Mouse (Mus musculus): ENCODE measurements at regions not wholly inside any gene's neighbourhood (a gene's known extent, or its start where the extent isn't known, plus 50 kb on each side); places are given as distances from the start of the nearest gene placed in this dataset.

GRCm38 (mm10) chr1:184333086-184333485, 299.0 kb upstream of the 1700056E22Rik start:
- H3K4me3 ChIP-seq = no peak overlapping the region
- WGBS = 82% methylated on average over 5 of the region's 5 CpGs
- DNase-seq (ENCODE audit: low spot score) = no peak
- no peaks in the 10 kb centered on the region for H3K36me3 ChIP-seq (replicated peaks)
- peaks cover 21% of the 10 kb centered on the region for H3K4me1 ChIP-seq
- H3K9me3 ChIP-seq = no peaks in the 10 kb centered on the region
- H3K27me3 ChIP-seq (replicated peaks; ENCODE audit: low read depth, poor library complexity, severe bottlenecking) = no peaks in the 10 kb centered on the region
- no peak overlapping the region for H3K27ac ChIP-seq (replicated peaks)

DNA sequence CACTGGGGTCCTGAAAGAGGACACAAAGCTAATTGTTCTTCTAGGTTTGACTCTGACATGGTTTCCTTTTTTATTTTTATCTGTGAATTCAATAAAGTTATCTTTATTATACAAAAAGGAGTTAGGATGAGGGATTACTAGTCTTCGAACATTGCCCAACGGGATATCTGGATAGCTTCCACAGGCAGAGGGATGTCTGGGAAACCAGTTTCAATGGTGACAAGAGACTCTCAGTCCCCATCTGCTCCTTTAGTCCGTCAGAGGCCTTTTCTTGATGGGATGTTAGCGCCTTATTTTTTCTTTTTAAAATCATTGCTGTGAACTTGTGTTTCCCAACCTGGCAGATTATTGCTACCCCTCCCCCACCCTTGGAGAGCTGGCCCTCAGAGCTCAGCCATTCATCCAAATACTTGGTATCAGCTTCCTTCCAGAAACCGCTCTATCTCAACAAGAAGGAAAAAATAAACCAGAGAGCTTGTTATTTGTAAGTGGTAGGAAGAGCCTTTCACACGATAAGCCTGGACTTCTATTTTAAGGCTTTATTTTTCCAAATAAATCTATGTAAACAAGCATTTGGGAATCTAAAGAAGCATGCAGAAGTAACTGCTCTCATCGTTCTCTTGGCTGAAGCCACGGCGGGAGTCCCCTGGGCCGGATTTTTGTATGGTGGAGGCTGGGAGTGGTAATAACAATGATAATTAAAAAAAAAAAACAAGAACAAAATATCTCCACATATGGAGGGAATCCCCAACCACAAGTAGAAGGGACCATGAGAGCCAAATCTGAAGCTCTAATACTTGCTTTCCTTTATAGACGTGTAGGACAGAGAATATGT, 296.6 kb upstream of the 1700056E22Rik start:
- Histone ChIP-seq H3K9me3 (no peaks in the 10 kb centered on the region), H3K27ac (replicated peaks) (no peak overlapping the region)

GRCm38 (mm10) chr1:184326191-184326590, 292.1 kb upstream of the 1700056E22Rik start:
- H3K27ac ChIP-seq (replicated peaks) = no peak overlapping the region
- H3K36me3 ChIP-seq (replicated peaks) = no peaks in the 10 kb centered on the region
- no peak for DNase-seq (ENCODE audit: low spot score)
- H3K4me1 ChIP-seq = peaks cover 10% of the 10 kb centered on the region
- no peak overlapping the region for H3K4me3 ChIP-seq
- H3K27me3 ChIP-seq (replicated peaks; ENCODE audit: low read depth, poor library complexity, severe bottlenecking) = no peaks in the 10 kb centered on the region
- H3K9me3 ChIP-seq = no peaks in the 10 kb centered on the region
- WGBS = 90% methylated on average over 3 of the region's 3 CpGs

More for the DNA sequence above, 296.6 kb upstream of the 1700056E22Rik start:
- no peaks in the 10 kb centered on the region for H3K36me3 ChIP-seq (replicated peaks)
- DNase-seq (ENCODE audit: low spot score) = no peak
- H3K4me3 ChIP-seq = no peak overlapping the region
- no peaks in the 10 kb centered on the region for H3K27me3 ChIP-seq (replicated peaks; ENCODE audit: low read depth, poor library complexity, severe bottlenecking)
- WGBS = 84% methylated on average over 11 of the region's 11 CpGs
- peaks cover 25% of the 10 kb centered on the region for H3K4me1 ChIP-seq

GRCm38 (mm10) chr1:184324234-184324633, 290.1 kb upstream of the 1700056E22Rik start:
- H3K9me3 ChIP-seq = no peaks in the 10 kb centered on the region
- H3K4me1 ChIP-seq = peaks cover 18% of the 10 kb centered on the region
- DNase-seq (ENCODE audit: low spot score) = no peak
- H3K36me3 ChIP-seq (replicated peaks) = no peaks in the 10 kb centered on the region
- H3K4me3 ChIP-seq = no peak overlapping the region
- 82% methylated on average over 2 of the region's 2 CpGs for WGBS
- H3K27me3 ChIP-seq (replicated peaks; ENCODE audit: low read depth, poor library complexity, severe bottlenecking) = no peaks in the 10 kb centered on the region
- no peak overlapping the region for H3K27ac ChIP-seq (replicated peaks)

DNA sequence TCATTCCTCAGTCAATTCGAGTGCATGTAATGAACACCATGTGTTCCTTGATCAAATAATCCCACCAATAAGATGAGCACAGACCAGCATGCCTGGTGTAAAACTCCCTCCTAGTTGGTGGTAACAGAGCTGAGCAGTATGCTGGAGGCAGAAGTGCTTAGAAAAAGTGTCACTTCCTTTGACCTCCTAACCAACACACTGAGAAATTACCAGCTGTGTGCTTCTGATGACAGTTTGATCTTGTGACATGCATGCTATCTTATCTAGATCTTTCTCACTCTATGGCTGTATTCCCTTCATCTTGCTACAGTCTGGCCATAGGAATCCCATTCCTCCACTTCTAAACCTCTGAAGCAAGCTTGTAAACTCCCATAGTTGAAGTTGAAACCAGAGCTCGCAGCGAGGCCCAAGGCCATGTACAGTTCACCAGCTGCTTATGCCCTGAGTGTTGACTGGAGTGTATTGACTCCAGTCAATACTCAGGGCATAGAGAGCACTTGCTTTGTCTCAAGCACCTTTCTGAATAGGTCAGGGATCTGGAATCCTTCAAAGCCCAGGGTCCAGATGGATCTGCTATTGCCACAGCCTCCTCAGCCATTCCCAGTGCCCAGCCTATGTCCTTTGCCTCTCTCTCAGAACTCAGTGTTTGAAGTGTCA, 286.5 kb upstream of the 1700056E22Rik start:
- 73% methylated on average over 3 of the region's 3 CpGs for WGBS
- no peaks in the 10 kb centered on the region for H3K27me3 ChIP-seq (replicated peaks; ENCODE audit: low read depth, poor library complexity, severe bottlenecking)
- H3K4me1 ChIP-seq = peaks cover 8% of the 10 kb centered on the region; the same call in 1 of the 2 replicates
- H3K36me3 ChIP-seq (replicated peaks) = no peaks in the 10 kb centered on the region
- no peak overlapping the region for H3K4me3 ChIP-seq
- H3K9me3 ChIP-seq = no peaks in the 10 kb centered on the region
- H3K27ac ChIP-seq (replicated peaks) = no peak overlapping the region
- no peak for DNase-seq (ENCODE audit: low spot score)

GRCm38 (mm10) chr1:184310185-184310815, 276.2 kb upstream of the 1700056E22Rik start:
- Histone ChIP-seq H3K27ac (replicated peaks) (no peak overlapping the region), H3K4me1 (0 out of 2 replicates have a peak, but pooled peaks cover 5% of the 10 kb centered on the region), H3K9me3 (no peaks in the 10 kb centered on the region), H3K4me3 (no peak overlapping the region), H3K36me3 (replicated peaks) (no peaks in the 10 kb centered on the region), H3K27me3 (replicated peaks; ENCODE audit: low read depth, poor library complexity, severe bottlenecking) (no peaks in the 10 kb centered on the region)
- 90% methylated on average over 19 of the region's 19 CpGs for WGBS
- no peak for DNase-seq (ENCODE audit: low spot score)

GRCm38 (mm10) chr1:184304813-184305212, 270.7 kb upstream of the 1700056E22Rik start:
- Histone ChIP-seq H3K4me1 (0 out of 2 replicates have a peak, but pooled peaks cover 5% of the 10 kb centered on the region), H3K9me3 (no peaks in the 10 kb centered on the region), H3K4me3 (no peak overlapping the region), H3K36me3 (replicated peaks) (no peaks in the 10 kb centered on the region), H3K27ac (replicated peaks) (no peak overlapping the region), H3K27me3 (replicated peaks; ENCODE audit: low read depth, poor library complexity, severe bottlenecking) (no peaks in the 10 kb centered on the region)
- 87% methylated on average over 4 of the region's 4 CpGs for WGBS
- no peak for DNase-seq (ENCODE audit: low spot score)

DNA sequence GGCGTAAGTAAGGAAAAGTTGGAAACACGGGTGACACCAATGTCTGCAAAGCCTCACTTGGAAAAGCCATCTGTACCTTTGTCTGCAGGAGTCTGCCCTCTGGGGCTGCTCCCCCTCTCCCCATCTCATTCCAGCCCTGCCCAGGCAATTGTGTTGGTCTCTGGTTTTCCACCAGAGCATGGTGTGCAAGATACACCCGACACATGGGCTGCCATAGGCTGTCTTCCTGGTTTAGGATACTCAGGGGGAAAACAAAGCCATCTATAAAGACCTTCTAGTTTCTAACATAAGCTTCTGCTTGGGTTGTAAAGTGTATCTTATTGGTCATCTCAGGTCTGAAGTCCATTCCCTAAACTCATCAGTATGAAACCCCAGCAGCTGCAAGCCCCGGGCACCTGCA, 270.1 kb upstream of the 1700056E22Rik start:
- Histone ChIP-seq H3K9me3 (no peaks in the 10 kb centered on the region), H3K27me3 (replicated peaks; ENCODE audit: low read depth, poor library complexity, severe bottlenecking) (no peaks in the 10 kb centered on the region)
- 91% methylated on average over 4 of the region's 4 CpGs for WGBS

GRCm38 (mm10) chr1:184298701-184299100, 264.6 kb upstream of the 1700056E22Rik start:
- H3K27me3 ChIP-seq (replicated peaks; ENCODE audit: low read depth, poor library complexity, severe bottlenecking) = no peaks in the 10 kb centered on the region
- no peaks in the 10 kb centered on the region for H3K9me3 ChIP-seq
- H3K4me1 ChIP-seq = no peaks in the 10 kb centered on the region
- 30% methylated on average over 1 of the region's 1 CpGs for WGBS
- H3K27ac ChIP-seq (replicated peaks) = no peak overlapping the region
- no peak overlapping the region for H3K4me3 ChIP-seq
- no peak for DNase-seq (ENCODE audit: low spot score)
- H3K36me3 ChIP-seq (replicated peaks) = no peaks in the 10 kb centered on the region

More for the DNA sequence above, 270.1 kb upstream of the 1700056E22Rik start:
- Histone ChIP-seq H3K36me3 (replicated peaks) (no peaks in the 10 kb centered on the region), H3K27ac (replicated peaks) (no peak overlapping the region), H3K4me1 (0 out of 2 replicates have a peak, but pooled peaks cover 5% of the 10 kb centered on the region), H3K4me3 (no peak overlapping the region)
- no peak for DNase-seq (ENCODE audit: low spot score)

DNA sequence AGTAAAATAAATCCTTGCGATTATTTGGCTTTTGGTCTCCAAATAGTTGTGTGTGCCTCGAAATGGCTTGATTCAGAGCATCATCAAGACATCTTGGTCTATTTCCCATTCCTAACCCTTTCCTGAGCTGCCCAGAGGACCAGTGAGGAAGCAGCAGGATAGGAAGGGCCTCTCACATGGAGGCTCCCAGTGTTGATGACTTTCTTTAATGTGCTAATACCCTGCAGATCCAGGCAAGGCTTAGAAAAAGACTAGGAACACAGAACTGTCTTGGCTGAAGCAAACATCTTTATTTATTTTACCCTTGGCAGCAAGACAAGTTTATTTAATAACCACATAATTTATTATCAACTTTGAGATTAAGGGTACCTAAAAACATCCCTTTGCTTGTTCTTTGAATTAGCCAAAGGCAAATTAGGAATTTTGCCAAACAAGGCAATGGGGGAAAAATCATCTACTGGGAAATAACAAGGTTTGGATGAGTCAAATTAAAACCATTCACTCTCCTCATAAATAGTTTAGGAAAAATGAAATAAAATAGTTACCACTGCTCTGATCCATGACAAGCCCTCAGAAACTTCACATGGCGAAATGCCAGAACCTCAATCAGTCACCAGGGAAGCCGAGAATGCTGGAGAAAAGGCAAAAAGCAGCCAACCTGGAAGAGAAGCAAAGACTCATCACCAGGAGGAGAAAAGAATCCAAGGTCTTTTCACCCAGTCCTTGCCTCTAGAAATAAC, 263.1 kb upstream of the 1700056E22Rik start:
- no peak overlapping the region for H3K27ac ChIP-seq (replicated peaks)
- H3K9me3 ChIP-seq = no peaks in the 10 kb centered on the region
- 85% methylated on average over 4 of the region's 4 CpGs for WGBS
- DNase-seq (ENCODE audit: low spot score) = no peak
- H3K4me3 ChIP-seq = no peak overlapping the region
- no peaks in the 10 kb centered on the region for H3K4me1 ChIP-seq
- no peaks in the 10 kb centered on the region for H3K36me3 ChIP-seq (replicated peaks)
- no peaks in the 10 kb centered on the region for H3K27me3 ChIP-seq (replicated peaks; ENCODE audit: low read depth, poor library complexity, severe bottlenecking)

DNA sequence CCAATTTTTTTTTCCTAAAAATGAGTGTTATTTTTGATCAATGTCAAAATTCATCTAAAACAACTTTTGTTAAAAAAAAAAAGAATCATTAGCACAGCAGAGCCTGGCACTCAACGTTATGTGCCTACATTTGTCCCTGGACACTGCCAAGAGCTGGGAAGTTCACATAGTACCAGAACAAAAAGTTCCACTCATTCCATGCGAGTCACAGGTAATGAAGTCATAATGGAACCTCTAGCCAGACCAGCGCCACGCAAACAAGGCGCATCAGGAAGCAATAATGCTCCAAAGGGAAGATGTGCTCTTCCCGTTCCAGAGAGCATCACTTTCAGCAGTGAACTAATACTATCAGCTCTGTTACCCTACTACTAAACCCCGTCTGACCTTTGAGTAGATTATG, 257.0 kb upstream of the 1700056E22Rik start:
- Histone ChIP-seq H3K36me3 (replicated peaks) (no peaks in the 10 kb centered on the region), H3K27me3 (replicated peaks; ENCODE audit: low read depth, poor library complexity, severe bottlenecking) (no peaks in the 10 kb centered on the region), H3K9me3 (no peaks in the 10 kb centered on the region), H3K27ac (replicated peaks) (no peak overlapping the region), H3K4me3 (no peak overlapping the region), H3K4me1 (no peaks in the 10 kb centered on the region)
- WGBS = 89% methylated on average over 7 of the region's 7 CpGs
- DNase-seq (ENCODE audit: low spot score) = no peak

GRCm38 (mm10) chr1:184289733-184290416, 255.8 kb upstream of the 1700056E22Rik start:
- no peaks in the 10 kb centered on the region for H3K9me3 ChIP-seq
- H3K27ac ChIP-seq (replicated peaks) = no peak overlapping the region
- no peak overlapping the region for H3K4me3 ChIP-seq
- H3K36me3 ChIP-seq (replicated peaks) = no peaks in the 10 kb centered on the region
- no peaks in the 10 kb centered on the region for H3K27me3 ChIP-seq (replicated peaks; ENCODE audit: low read depth, poor library complexity, severe bottlenecking)
- no peaks in the 10 kb centered on the region for H3K4me1 ChIP-seq
- DNase-seq (ENCODE audit: low spot score) = no peak
- 78% methylated on average over 7 of the region's 7 CpGs for WGBS
